Mouse (Mus musculus) liver, embryonic 14.5 days (tissue): ENCODE measurements around the gene Hdgf.

Source experiments
- CTCF ChIP-seq: IDR thresholded peaks from 2 replicates; pipeline ENCODE4 v1.5.1; 2016; ENCODE audit warnings: antibody characterized with exemption, low read depth, control low read depth
- EP300 ChIP-seq: IDR thresholded peaks from 2 replicates; pipeline ENCODE4 v1.6.1; 2016; ENCODE audit warnings: antibody characterized with exemption, low read depth

GRCm38 (mm10) chr3:87901036-87901624 is 5.0 kb upstream of the Hdgf start:
- peak; percentile 100 for TF ChIP-seq EP300
- no peak for TF ChIP-seq CTCF
